Mouse (Mus musculus): ENCODE data around the gene Cntnap2. TPM values are rescaled to one million over a fixed set of nuclear protein-coding genes. Genes with fewer than 3 reads are reported as not detected.
A peak's percentile ranks its signal among the peaks of the same experiment; 100 is the strongest.

The Cntnap2 gene
- polyA plus RNA-seq, 1 experiment from 2014 or later = 0.59 TPM

DNA sequence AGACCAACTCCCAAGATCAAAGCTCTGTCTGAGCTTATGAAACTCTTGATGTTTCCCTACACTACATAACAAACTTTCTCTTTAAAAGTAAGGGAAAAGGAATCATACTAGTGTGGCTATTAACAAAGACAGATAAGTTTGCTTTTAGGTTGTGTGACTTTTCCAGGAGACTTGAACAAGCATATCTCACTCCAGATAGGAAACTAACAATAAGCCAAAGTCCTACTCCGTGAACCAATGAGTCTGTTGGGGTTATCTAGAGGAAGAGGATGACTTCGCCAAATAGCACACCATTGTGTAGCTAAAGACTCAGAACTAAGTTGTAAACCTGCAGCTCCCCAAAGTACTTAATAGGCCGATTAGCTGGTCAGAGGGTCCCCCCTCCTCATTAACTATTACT lies 1860.8 kb downstream of the Cntnap2 start:
- no peak for ATAC-seq (ENCODE audit: insufficient number of reproducible peaks, low FRiP score)
- Histone ChIP-seq H3K4me2 (no peak overlapping the region), H3K36me3 (no peaks in the 10 kb centered on the region), H3K27me3 (replicated peaks) (no peaks in the 10 kb centered on the region), H3K9ac (no peak overlapping the region), H3K4me1 (replicated peaks) (no peaks in the 10 kb centered on the region), H3K4me3 (no peak overlapping the region), H3K27ac (ENCODE audit: poor library complexity, severe bottlenecking) (no peak overlapping the region), H3K9me3 (replicated peaks) (no peaks in the 10 kb centered on the region)
- WGBS = 54% methylated on average over 3 of the region's 3 CpGs

- no peaks in the 10 kb centered on the region for H3K36me3 ChIP-seq
- H3K4me2 ChIP-seq = no peak overlapping the region
- no peaks in the 10 kb centered on the region for H3K27me3 ChIP-seq (replicated peaks)
- H3K4me3 ChIP-seq = no peak overlapping the region
- H3K9me3 ChIP-seq (replicated peaks) = no peaks in the 10 kb centered on the region
- ATAC-seq (ENCODE audit: insufficient number of reproducible peaks, low FRiP score) = no peak
- H3K4me1 ChIP-seq (replicated peaks) = no peaks in the 10 kb centered on the region
- WGBS = 52% methylated on average over 7 of the region's 7 CpGs
- H3K27ac ChIP-seq (ENCODE audit: poor library complexity, severe bottlenecking) = no peak overlapping the region
- H3K9ac ChIP-seq = no peak overlapping the region
Observed at GRCm38 (mm10) chr6:46924709-46925108, 1865.6 kb downstream of the Cntnap2 start.

- no peak overlapping the region for H3K4me3 ChIP-seq
- H3K36me3 ChIP-seq = no peaks in the 10 kb centered on the region
- H3K27me3 ChIP-seq (replicated peaks) = no peaks in the 10 kb centered on the region
- H3K4me1 ChIP-seq (replicated peaks) = no peaks in the 10 kb centered on the region
- 72% methylated on average over 4 of the region's 4 CpGs for WGBS
- ATAC-seq (ENCODE audit: insufficient number of reproducible peaks, low FRiP score) = no peak
- no peak overlapping the region for H3K9ac ChIP-seq
- H3K27ac ChIP-seq (ENCODE audit: poor library complexity, severe bottlenecking) = no peak overlapping the region
- no peaks in the 10 kb centered on the region for H3K9me3 ChIP-seq (replicated peaks)
- no peak overlapping the region for H3K4me2 ChIP-seq
Observed at GRCm38 (mm10) chr6:46945703-46946102, 1886.5 kb downstream of the Cntnap2 start.

- H3K4me1 ChIP-seq (replicated peaks) = no peaks in the 10 kb centered on the region
- 28% methylated on average over 10 of the region's 10 CpGs for WGBS
- no peak overlapping the region for H3K4me3 ChIP-seq
- no peak overlapping the region for H3K27ac ChIP-seq (ENCODE audit: poor library complexity, severe bottlenecking)
- H3K27me3 ChIP-seq (replicated peaks) = no peaks in the 10 kb centered on the region
- H3K36me3 ChIP-seq = no peaks in the 10 kb centered on the region
- H3K4me2 ChIP-seq = no peak overlapping the region
- H3K9ac ChIP-seq = no peak overlapping the region
- 0 out of 2 replicates have a peak, but pooled peaks have one; percentile 55 for ATAC-seq (ENCODE audit: insufficient number of reproducible peaks, low FRiP score)
- no peaks in the 10 kb centered on the region for H3K9me3 ChIP-seq (replicated peaks)
Observed at GRCm38 (mm10) chr6:46961022-46961686, 1902.0 kb downstream of the Cntnap2 start.

DNA sequence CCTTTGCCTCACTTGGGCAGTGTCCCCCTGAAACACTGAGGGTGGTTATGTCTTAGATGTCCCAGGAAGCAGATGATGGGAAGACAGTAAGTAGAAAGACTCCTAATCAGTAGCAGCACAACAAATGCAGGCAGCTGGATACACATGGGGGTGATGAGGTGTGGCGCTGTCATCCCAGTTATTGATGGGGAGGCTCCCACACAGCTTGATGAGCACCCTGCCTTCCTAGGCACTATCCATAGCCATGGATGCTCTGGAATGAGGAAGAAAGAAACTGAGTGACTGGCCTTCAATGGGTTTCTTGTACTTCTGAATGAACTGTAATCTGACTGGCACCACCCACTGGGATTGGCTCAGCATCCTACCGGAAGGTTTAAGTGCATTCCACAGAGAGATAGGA lies 1904.1 kb downstream of the Cntnap2 start:
- no peaks in the 10 kb centered on the region for H3K27me3 ChIP-seq (replicated peaks)
- WGBS = 63% methylated on average over 2 of the region's 2 CpGs
- ATAC-seq (ENCODE audit: insufficient number of reproducible peaks, low FRiP score) = no peak
- H3K9ac ChIP-seq = no peak overlapping the region
- H3K4me1 ChIP-seq (replicated peaks) = no peaks in the 10 kb centered on the region
- no peak overlapping the region for H3K4me3 ChIP-seq
- no peak overlapping the region for H3K4me2 ChIP-seq
- H3K36me3 ChIP-seq = no peaks in the 10 kb centered on the region
- H3K9me3 ChIP-seq (replicated peaks) = no peaks in the 10 kb centered on the region
- no peak overlapping the region for H3K27ac ChIP-seq (ENCODE audit: poor library complexity, severe bottlenecking)

- Histone ChIP-seq H3K9me3 (replicated peaks) (no peaks in the 10 kb centered on the region), H3K4me3 (no peak overlapping the region), H3K9ac (no peak overlapping the region), H3K36me3 (no peaks in the 10 kb centered on the region), H3K27ac (ENCODE audit: poor library complexity, severe bottlenecking) (no peak overlapping the region), H3K4me2 (no peak overlapping the region), H3K27me3 (replicated peaks) (no peaks in the 10 kb centered on the region), H3K4me1 (replicated peaks) (no peaks in the 10 kb centered on the region)
- 66% methylated on average over 3 of the region's 3 CpGs for WGBS
- ATAC-seq (ENCODE audit: insufficient number of reproducible peaks, low FRiP score) = no peak
Observed at GRCm38 (mm10) chr6:46963693-46964092, 1904.5 kb downstream of the Cntnap2 start.

GRCm38 (mm10) chr6:46972640-46973039 lies 1913.5 kb downstream of the Cntnap2 start:
- no peaks in the 10 kb centered on the region for H3K4me1 ChIP-seq (replicated peaks)
- ATAC-seq (ENCODE audit: insufficient number of reproducible peaks, low FRiP score) = no peak
- 70% methylated on average over 2 of the region's 2 CpGs for WGBS

GRCm38 (mm10) chr6:46996010-46996602 lies 1936.9 kb downstream of the Cntnap2 start:
- 80% methylated on average over 6 of the region's 6 CpGs for WGBS
- Histone ChIP-seq H3K27me3 (replicated peaks) (no peaks in the 10 kb centered on the region), H3K36me3 (no peaks in the 10 kb centered on the region), H3K27ac (ENCODE audit: poor library complexity, severe bottlenecking) (no peak overlapping the region), H3K4me2 (no peak overlapping the region), H3K4me1 (replicated peaks) (no peaks in the 10 kb centered on the region), H3K9me3 (replicated peaks) (no peaks in the 10 kb centered on the region), H3K4me3 (no peak overlapping the region), H3K9ac (no peak overlapping the region)
- ATAC-seq (ENCODE audit: insufficient number of reproducible peaks, low FRiP score) = no peak

More at GRCm38 (mm10) chr6:46972640-46973039, 1913.5 kb downstream of the Cntnap2 start:
- no peak overlapping the region for H3K9ac ChIP-seq
- no peak overlapping the region for H3K4me3 ChIP-seq
- no peaks in the 10 kb centered on the region for H3K27me3 ChIP-seq (replicated peaks)
- H3K9me3 ChIP-seq (replicated peaks) = no peaks in the 10 kb centered on the region
- no peak overlapping the region for H3K27ac ChIP-seq (ENCODE audit: poor library complexity, severe bottlenecking)
- no peaks in the 10 kb centered on the region for H3K36me3 ChIP-seq
- no peak overlapping the region for H3K4me2 ChIP-seq

DNA sequence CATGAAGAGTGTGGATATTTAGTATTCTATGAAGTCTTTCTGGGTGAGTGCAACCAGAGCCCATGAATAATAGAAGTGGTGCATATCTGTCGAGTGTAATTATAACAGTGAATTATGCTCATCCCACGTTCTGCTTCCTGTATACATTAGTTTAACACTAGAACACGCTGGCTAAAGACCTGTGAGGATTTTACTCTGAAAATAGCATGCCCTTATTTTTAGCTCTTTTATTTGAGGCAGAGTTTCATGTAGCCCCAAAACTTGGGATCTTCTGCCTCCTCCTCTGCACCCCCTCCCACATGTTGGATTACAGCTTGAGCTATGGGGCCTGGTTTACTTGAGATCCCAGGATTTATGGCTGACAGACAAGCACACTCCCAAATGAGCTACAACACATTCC lies 1945.3 kb downstream of the Cntnap2 start:
- Histone ChIP-seq H3K4me2 (no peak overlapping the region), H3K4me1 (replicated peaks) (no peaks in the 10 kb centered on the region), H3K36me3 (no peaks in the 10 kb centered on the region), H3K27ac (ENCODE audit: poor library complexity, severe bottlenecking) (no peak overlapping the region), H3K27me3 (replicated peaks) (no peaks in the 10 kb centered on the region), H3K9me3 (replicated peaks) (no peaks in the 10 kb centered on the region), H3K9ac (no peak overlapping the region), H3K4me3 (no peak overlapping the region)
- no peak for ATAC-seq (ENCODE audit: insufficient number of reproducible peaks, low FRiP score)
- 69% methylated on average over 3 of the region's 3 CpGs for WGBS

DNA sequence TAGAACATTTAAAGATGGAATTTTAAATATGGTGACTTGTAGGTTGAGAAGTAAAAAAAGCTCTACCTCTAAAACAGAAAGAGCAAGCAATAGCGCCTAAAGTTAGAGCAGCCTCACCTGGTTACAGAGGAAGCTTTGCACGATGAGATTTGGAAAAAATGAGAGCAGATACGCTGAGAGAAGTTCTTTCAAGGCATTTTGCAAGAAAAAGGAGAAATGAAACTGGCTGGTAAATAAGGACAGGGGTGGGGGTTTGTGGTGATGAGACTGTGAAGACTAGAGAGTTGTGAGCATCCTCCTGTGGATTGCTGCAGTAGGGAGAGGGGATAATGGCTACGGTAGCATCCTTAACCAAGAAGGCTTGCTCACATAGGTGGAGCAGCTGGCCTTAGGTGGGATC lies 1953.8 kb downstream of the Cntnap2 start:
- H3K4me2 ChIP-seq = no peak overlapping the region
- H3K4me3 ChIP-seq = no peak overlapping the region
- H3K36me3 ChIP-seq = no peaks in the 10 kb centered on the region
- 78% methylated on average over 4 of the region's 4 CpGs for WGBS
- no peaks in the 10 kb centered on the region for H3K27me3 ChIP-seq (replicated peaks)
- ATAC-seq (ENCODE audit: insufficient number of reproducible peaks, low FRiP score) = no peak
- H3K9me3 ChIP-seq (replicated peaks) = no peaks in the 10 kb centered on the region
- no peak overlapping the region for H3K27ac ChIP-seq (ENCODE audit: poor library complexity, severe bottlenecking)
- no peaks in the 10 kb centered on the region for H3K4me1 ChIP-seq (replicated peaks)
- H3K9ac ChIP-seq = no peak overlapping the region

DNA sequence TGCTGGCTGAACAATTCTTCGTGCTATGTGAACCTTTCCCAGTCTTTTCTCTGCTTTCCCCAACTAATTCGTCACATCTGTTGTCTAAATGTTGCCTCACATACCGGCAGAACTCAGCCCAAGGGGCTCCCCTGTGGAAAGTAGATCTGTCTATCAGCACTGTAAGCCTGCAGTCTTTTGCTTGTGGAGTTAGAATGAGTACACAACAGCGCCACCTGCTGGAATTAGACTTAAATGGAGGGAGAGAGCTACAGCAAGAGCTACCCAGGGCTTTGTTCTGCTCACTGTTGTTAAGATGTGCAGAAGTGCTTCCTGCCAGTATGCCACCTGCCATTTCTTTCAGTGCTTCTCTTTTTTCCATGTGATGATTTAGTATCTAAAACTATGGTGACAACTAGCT lies 1954.4 kb downstream of the Cntnap2 start:
- H3K9me3 ChIP-seq (replicated peaks) = no peaks in the 10 kb centered on the region
- H3K27me3 ChIP-seq (replicated peaks) = no peaks in the 10 kb centered on the region
- no peak overlapping the region for H3K27ac ChIP-seq (ENCODE audit: poor library complexity, severe bottlenecking)
- no peak overlapping the region for H3K9ac ChIP-seq
- WGBS = 11% methylated on average over 4 of the region's 4 CpGs
- H3K4me3 ChIP-seq = no peak overlapping the region
- no peaks in the 10 kb centered on the region for H3K36me3 ChIP-seq
- no peak for ATAC-seq (ENCODE audit: insufficient number of reproducible peaks, low FRiP score)
- H3K4me1 ChIP-seq (replicated peaks) = no peaks in the 10 kb centered on the region
- no peak overlapping the region for H3K4me2 ChIP-seq
